Mouse (Mus musculus): ENCODE data around the gene Slu7.

Slu7 gene

GRCm38 (mm10) chr11:43485855-43486254 is 52.3 kb downstream of the Slu7 start:
- no peak for DNase-seq (ENCODE audit: low spot score)

DNA sequence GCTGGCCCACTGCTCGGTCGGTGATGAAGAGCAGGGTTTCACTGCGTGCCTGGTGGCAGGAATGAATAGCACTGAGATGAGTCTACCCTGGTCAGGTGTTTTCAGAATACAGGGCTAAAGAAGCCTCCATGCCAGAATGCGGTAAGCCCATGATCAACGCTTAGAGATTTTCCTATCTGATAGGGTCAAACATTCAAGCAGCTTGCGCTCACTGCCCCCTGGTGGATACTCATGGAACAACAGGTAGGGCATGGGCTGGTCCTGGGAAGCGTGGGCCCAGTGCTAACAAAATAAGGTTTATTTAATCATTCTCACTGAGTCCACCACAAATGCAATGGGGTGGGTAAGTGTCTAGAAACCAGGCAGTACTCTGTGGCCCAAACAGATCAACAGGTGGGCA is 59.1 kb downstream of the Slu7 start:
- peak; percentile 85 for DNase-seq (ENCODE audit: low spot score)

GRCm38 (mm10) chr11:43493815-43494409 is 60.4 kb downstream of the Slu7 start:
- peak; percentile 85 for DNase-seq (ENCODE audit: low spot score)

- no peak for DNase-seq (ENCODE audit: low spot score)
Measured at GRCm38 (mm10) chr11:43495037-43495436, 61.5 kb downstream of the Slu7 start.

- DNase-seq (ENCODE audit: low spot score) = peak; percentile 96
Measured at GRCm38 (mm10) chr11:43495532-43495931, 62.0 kb downstream of the Slu7 start.

Measured in MN1 (cell line).